25 mouse cellular contexts compared by ENCODE assay signal in the genomic region with DNA sequence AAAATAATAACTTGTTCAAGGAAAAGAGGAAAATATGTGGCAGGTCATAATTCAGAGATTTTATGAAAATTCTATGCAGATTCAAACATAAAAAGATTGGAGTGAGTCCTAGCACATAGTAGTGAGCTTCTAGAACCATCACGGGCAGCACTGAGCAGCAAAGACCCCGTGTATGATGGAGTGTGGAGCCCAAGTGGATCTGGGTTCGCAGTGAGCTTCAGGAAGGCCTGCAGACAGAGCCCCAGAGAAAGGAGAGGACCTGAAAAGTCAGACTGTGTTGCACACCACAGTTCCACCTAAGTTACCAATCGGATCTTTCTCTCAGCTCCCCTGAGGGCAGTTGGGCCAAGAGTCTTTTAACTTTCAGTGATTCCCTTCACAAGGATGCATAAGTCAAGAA. TPM values are rescaled to one million over a fixed set of nuclear protein-coding genes. Genes with fewer than 3 reads are reported as not detected.
"Had no signal": no experiment of that assay in that cellular context is flagged by ENCODE, and none has a peak within 500 bp of the region (broad histone marks: within the 10 kb centered on the region; RNA-seq: fewer than 3 reads in every experiment).

No protein-coding gene starts in this region.

- H3K9ac ChIP-seq: lung, embryonic 14.5 days; midbrain, embryonic 13.5 days; neural tube, embryonic 13.5 days; neural tube, embryonic 15.5 days had no signal

- H3K4me1 ChIP-seq: midbrain, embryonic 10.5 days; midbrain, embryonic 13.5 days; neural tube, embryonic 13.5 days had no signal

- ATAC-seq: midbrain, embryonic 13.5 days; midbrain, embryonic 16.5 days had no signal

- H3K27ac ChIP-seq: midbrain, embryonic 10.5 days; midbrain, embryonic 13.5 days; neural tube, embryonic 13.5 days; neural tube, embryonic 15.5 days had no signal

- H3K9me3 ChIP-seq: midbrain, embryonic 10.5 days; midbrain, embryonic 13.5 days; neural tube, embryonic 13.5 days; neural tube, embryonic 15.5 days had no signal

- H3K4me3 ChIP-seq: midbrain, embryonic 10.5 days; midbrain, embryonic 13.5 days; myocyte; neural tube, embryonic 13.5 days; neural tube, embryonic 15.5 days had no signal

- H3K36me3 ChIP-seq: midbrain, embryonic 10.5 days; midbrain, embryonic 13.5 days; neural tube, embryonic 13.5 days; neural tube, embryonic 15.5 days had no signal

- H3K27me3 ChIP-seq: midbrain, embryonic 13.5 days; neural tube, embryonic 13.5 days; neural tube, embryonic 15.5 days had no signal

- H3K4me2 ChIP-seq: lung, embryonic 14.5 days; midbrain, embryonic 13.5 days; neural tube, embryonic 13.5 days; neural tube, embryonic 15.5 days had no signal

- DNase-seq: lung, adult 18-20 months; lung, embryonic 14.5 days; lung, postnatal 10 days; lung, postnatal 4 days; retina, postnatal 1 day; right cerebral cortex, adult 18-20 months; right cerebral cortex, postnatal 25 days; right cerebral cortex, postnatal 4 days; spleen, adult 18-20 months; thymus, adult 18-20 months; thymus, postnatal 14 days; thymus, postnatal 36 days had no signal

RNA-seq across cellular contexts. Expression of a gene that starts 49.7 kb away (rescaled TPM):
- total RNA-seq: megakaryocyte-erythroid progenitor cell, adult 5-6 weeks had no signal

RNA-seq across cellular contexts. Expression of a gene that starts 58.8 kb away (rescaled TPM):
- total RNA-seq: megakaryocyte, adult 5-6 weeks; megakaryocyte-erythroid progenitor cell, adult 5-6 weeks had no signal
- polyA plus RNA-seq: liver, embryonic 16.5 days; lung, embryonic 14.5 days; midbrain, embryonic 10.5 days; midbrain, embryonic 13.5 days; midbrain, embryonic 16.5 days; myocyte; neural tube, embryonic 11.5 days; neural tube, embryonic 13.5 days; neural tube, embryonic 15.5 days; small intestine, adult 2 months; stomach, embryonic 14.5 days; stomach, embryonic 16.5 days had no signal
